Mouse (Mus musculus) adrenal gland, adult 18-20 months (tissue): Measurements from ENCODE around the gene Dlg4. TPM values are rescaled to one million over a fixed set of nuclear protein-coding genes. Genes with fewer than 3 reads are reported as not detected.

Experiments
- microRNA-seq, 2 experiments: library from miRNA; unstranded; fragments of <30 nt; microRNA quantifications; one replicate each; pipeline ENCODE4 v1.2.0; 2021; ENCODE audit warnings: borderline number of aligned reads in 2 of 2
- total RNA-seq, 2 experiments: library from RNA; stranded (reverse); gene quantifications; 1 replicate in 1 of 2; 2 replicates in 1 of 2; pipeline ENCODE4 v1.2.3; 2021

Gene Dlg4
- total RNA-seq, 2 experiments from 2014 or later = 24.6 to 33.0 TPM

Small RNAs within 50 kb of the gene (microRNA-seq; reads per million reads assigned to microRNA genes)
- 0 reads per million in 2 experiments for gene Gm44349
- 3,053 to 4,108 reads per million in 2 experiments for gene Mir324

Other genes starting within 250 kb of the Dlg4 start
- gene Chrnb1, start 221.0 kb upstream of the Dlg4 start, total RNA-seq = 1 to 10 TPM; 1.3 to 3.9 TPM
- 10 to 100 TPM in 1 of 2 experiments, 1 to 10 TPM in 1; 3.0 to 13.0 TPM for gene Fgf11, start 215.1 kb upstream of the Dlg4 start, total RNA-seq
- under 1 TPM; 0.36 to 0.51 TPM for gene Tmem102, start 211.3 kb upstream of the Dlg4 start, total RNA-seq
- gene Gm39566, start 201.6 kb upstream of the Dlg4 start, total RNA-seq = not detected
- not detected for gene Spem2, start 198.5 kb upstream of the Dlg4 start, total RNA-seq
- gene Spem1, start 194.8 kb upstream of the Dlg4 start, total RNA-seq = not detected
- gene Nlgn2, start 179.2 kb upstream of the Dlg4 start, total RNA-seq = 10 to 100 TPM; 19.7 to 24.9 TPM
- gene Tmem256, start 178.4 kb upstream of the Dlg4 start, total RNA-seq = 100 to 1,000 TPM; 145 TPM
- 10 to 100 TPM; 38.2 to 46.2 TPM for gene Plscr3, start 170.6 kb upstream of the Dlg4 start, total RNA-seq
- gene Tnk1, start 158.2 kb upstream of the Dlg4 start, total RNA-seq = under 1 TPM in 1 of 2 experiments, not detected in 1; 0.38 TPM
- gene Tmem95, start 138.9 kb upstream of the Dlg4 start, total RNA-seq = not detected
- gene Kctd11, start 135.5 kb upstream of the Dlg4 start, total RNA-seq = 1 to 10 TPM; 3.6 to 6.0 TPM
- 1 to 10 TPM in 1 of 2 experiments, under 1 TPM in 1; 0.43 to 1.5 TPM for gene Acap1, start 121.4 kb upstream of the Dlg4 start, total RNA-seq
- gene 2810408A11Rik, start 116.0 kb upstream of the Dlg4 start, total RNA-seq = under 1 TPM; 0.29 to 0.86 TPM
- gene Neurl4, start 115.9 kb upstream of the Dlg4 start, total RNA-seq = 10 to 100 TPM; 48.5 to 53.9 TPM
- 10 to 100 TPM; 47.3 to 52.4 TPM for gene Gps2, start 103.1 kb upstream of the Dlg4 start, total RNA-seq
- gene Eif5a, start 95.0 kb upstream of the Dlg4 start, total RNA-seq = 100 to 1,000 TPM; 579 to 673 TPM
- gene Ybx2, start 81.1 kb upstream of the Dlg4 start, total RNA-seq = 10 to 100 TPM; 14.2 to 32.6 TPM
- gene Slc2a4, start 68.8 kb upstream of the Dlg4 start, total RNA-seq = 100 to 1,000 TPM in 1 of 2 experiments, 10 to 100 TPM in 1; 70.7 to 200 TPM
- under 1 TPM in 1 of 2 experiments, not detected in 1; 0.66 TPM for gene Cldn7, start 52.2 kb upstream of the Dlg4 start, total RNA-seq
- 100 to 1,000 TPM; 114 to 123 TPM for gene Ctdnep1, start 35.8 kb upstream of the Dlg4 start, total RNA-seq
- gene Elp5, start 34.4 kb upstream of the Dlg4 start, total RNA-seq = 10 to 100 TPM; 62.7 to 81.3 TPM
- 100 to 1,000 TPM; 436 to 473 TPM for gene Gabarap, start 25.8 kb upstream of the Dlg4 start, total RNA-seq
- gene Phf23, start 21.2 kb upstream of the Dlg4 start, total RNA-seq = 10 to 100 TPM; 51.5 to 57.5 TPM
- 10 to 100 TPM; 13.8 to 14.9 TPM for gene Dvl2, start 16.3 kb upstream of the Dlg4 start, total RNA-seq
- gene Acadvl, start 1.5 kb upstream of the Dlg4 start, total RNA-seq = 1,000 to 10,000 TPM in 1 of 2 experiments, 100 to 1,000 TPM in 1; 522 to 1,041 TPM
- gene Asgr1, start 37.1 kb downstream of the Dlg4 start, total RNA-seq = under 1 TPM in 1 of 2 experiments, not detected in 1; 0.50 TPM
- 1 to 10 TPM in 1 of 2 experiments, under 1 TPM in 1; 0.83 to 2.5 TPM for gene Asgr2, start 75.7 kb downstream of the Dlg4 start, total RNA-seq
- gene Mgl2, start 113.4 kb downstream of the Dlg4 start, total RNA-seq = 1 to 10 TPM; 3.8 to 9.2 TPM
- gene Clec10a, start 139.3 kb downstream of the Dlg4 start, total RNA-seq = 1 to 10 TPM; 2.5 to 9.2 TPM
- 1 to 10 TPM in 1 of 2 experiments, under 1 TPM in 1; 0.53 to 1.1 TPM for gene Slc16a11, start 195.8 kb downstream of the Dlg4 start, total RNA-seq
- gene Slc16a13, start 204.1 kb downstream of the Dlg4 start, total RNA-seq = 1 to 10 TPM; 2.4 to 2.9 TPM
- gene Bcl6b, start 212.9 kb downstream of the Dlg4 start, total RNA-seq = 10 to 100 TPM in 1 of 2 experiments, 1 to 10 TPM in 1; 7.4 to 22.5 TPM
- gene 0610010K14Rik, start 221.0 kb downstream of the Dlg4 start, total RNA-seq = 10 to 100 TPM; 33.7 to 37.3 TPM
- 1 to 10 TPM; 4.3 to 5.3 TPM for gene Gm21988, start 222.9 kb downstream of the Dlg4 start, total RNA-seq
- gene Rnasek, start 222.9 kb downstream of the Dlg4 start, total RNA-seq = 100 to 1,000 TPM; 179 to 279 TPM
- gene Alox12, start 238.4 kb downstream of the Dlg4 start, total RNA-seq = 1 to 10 TPM in 1 of 2 experiments, under 1 TPM in 1; 0.96 to 1.1 TPM